17 mouse cellular contexts compared by ENCODE assay signal in the genomic region with DNA sequence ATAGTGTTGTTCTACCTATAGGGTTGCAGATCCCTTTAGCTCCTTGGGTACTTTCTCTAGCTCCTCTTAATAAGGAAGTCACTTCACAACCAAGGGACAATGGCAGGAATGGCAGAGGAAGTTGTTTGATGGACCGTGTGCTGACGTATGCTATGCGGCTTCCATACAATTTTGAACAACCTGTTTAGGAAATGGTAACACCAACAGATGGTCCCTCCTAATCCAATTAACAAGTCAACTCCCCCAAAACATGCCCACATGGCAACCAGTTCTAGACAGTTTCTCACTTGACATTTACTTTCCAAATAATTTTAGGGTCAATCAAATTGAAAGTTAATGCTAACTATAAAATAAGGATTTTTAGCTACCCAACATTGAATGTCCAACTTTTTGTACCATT.
"Had no signal": no experiment of that assay in that cellular context is flagged by ENCODE, and none has a peak within 500 bp of the region (broad histone marks: within the 10 kb centered on the region; RNA-seq: fewer than 3 reads in every experiment).

No protein-coding gene starts in this region.

- H3K4me1 ChIP-seq: lung, embryonic 15.5 days; megakaryocyte, embryonic 14.5 days; midbrain, embryonic 12.5 days; midbrain, embryonic 15.5 days; neural tube, embryonic 12.5 days; stomach, embryonic 15.5 days had no signal

- H3K27me3 ChIP-seq: lung, embryonic 15.5 days; megakaryocyte, embryonic 14.5 days; midbrain, embryonic 12.5 days; midbrain, embryonic 15.5 days; neural tube, embryonic 12.5 days; stomach, embryonic 15.5 days had no signal

- H3K27ac ChIP-seq: lung, embryonic 15.5 days; macrophage; midbrain, embryonic 12.5 days; midbrain, embryonic 15.5 days; neural tube, embryonic 12.5 days; stomach, embryonic 15.5 days; stomach, postnatal 0 days had no signal

- H3K9ac ChIP-seq: liver, postnatal 0 days; lung, embryonic 15.5 days; midbrain, embryonic 12.5 days; midbrain, embryonic 15.5 days; neural tube, embryonic 12.5 days; stomach, embryonic 15.5 days had no signal

- H3K4me3 ChIP-seq: lung, embryonic 15.5 days; megakaryocyte, embryonic 14.5 days; midbrain, embryonic 12.5 days; midbrain, embryonic 15.5 days; neural tube, embryonic 12.5 days; stomach, embryonic 15.5 days had no signal

- H3K36me3 ChIP-seq: lung, embryonic 15.5 days; midbrain, embryonic 12.5 days; midbrain, embryonic 15.5 days; neural tube, embryonic 12.5 days; stomach, embryonic 15.5 days had no signal

- DNase-seq: liver, postnatal 0 days; lung, adult 2 months; lung, postnatal 14 days; lung, postnatal 36 days; right cerebral cortex, postnatal 14 days; thymus, adult 2 months; thymus, postnatal 25 days; thymus, postnatal 4 days had no signal

- H3K4me2 ChIP-seq: lung, embryonic 15.5 days; midbrain, embryonic 12.5 days; midbrain, embryonic 15.5 days; neural tube, embryonic 12.5 days; stomach, embryonic 15.5 days had no signal

- H3K9me3 ChIP-seq: lung, embryonic 15.5 days; megakaryocyte, embryonic 14.5 days; midbrain, embryonic 12.5 days; midbrain, embryonic 15.5 days; neural tube, embryonic 12.5 days; stomach, embryonic 15.5 days had no signal

- ATAC-seq: liver, postnatal 0 days; lung, postnatal 0 days; midbrain, embryonic 15.5 days had no signal
